Mouse (Mus musculus) cerebellum, postnatal 4 days (tissue): Measurements from ENCODE around the gene Vezt.

ENCODE experiments used
- DNase-seq, 2 experiments: peaks; one replicate each; pipeline ENCODE4 v3.0.0; 2022; ENCODE audit warnings: low spot score in 2 of 2, mixed read lengths in 1 of 2

Vezt gene

GRCm38 (mm10) chr10:93912136-93912855 is 123.3 kb downstream of the Vezt start:
- no peak for DNase-seq

GRCm38 (mm10) chr10:93911326-93911725 is 124.3 kb downstream of the Vezt start:
- DNase-seq: no peak

- no peak for DNase-seq
Measured at GRCm38 (mm10) chr10:93909811-93910446, 125.7 kb downstream of the Vezt start.

- DNase-seq: no peak
Measured at GRCm38 (mm10) chr10:93909015-93909414, 126.6 kb downstream of the Vezt start.

GRCm38 (mm10) chr10:93908540-93908939 is 127.1 kb downstream of the Vezt start:
- no peak for DNase-seq

GRCm38 (mm10) chr10:93907376-93907775 is 128.2 kb downstream of the Vezt start:
- DNase-seq: no peak

GRCm38 (mm10) chr10:93899907-93900306 is 135.7 kb downstream of the Vezt start:
- no peak for DNase-seq

- no peak for DNase-seq
Measured at GRCm38 (mm10) chr10:93899303-93899702, 136.3 kb downstream of the Vezt start.

- no peak for DNase-seq
Measured at GRCm38 (mm10) chr10:93897043-93897646, 138.5 kb downstream of the Vezt start, which contains the start of gene Metap2. Gene Metap2 (minus strand): TSS chr10:93897093.

GRCm38 (mm10) chr10:93892551-93892950 is 143.1 kb downstream of the Vezt start:
- DNase-seq: no peak

GRCm38 (mm10) chr10:93891031-93891430 is 144.6 kb downstream of the Vezt start:
- no peak for DNase-seq

- DNase-seq: no peak
Measured at GRCm38 (mm10) chr10:93890565-93890964, 145.1 kb downstream of the Vezt start.

- no peak for DNase-seq
Measured at GRCm38 (mm10) chr10:93889976-93890375, 145.6 kb downstream of the Vezt start.

GRCm38 (mm10) chr10:93889579-93889950 is 146.1 kb downstream of the Vezt start:
- peak; percentile 71 to 86 for DNase-seq
